Mouse (Mus musculus) neural tube, embryonic 12.5 days (tissue): Measurements from ENCODE around the gene Klf13. TPM values are rescaled to one million over a fixed set of nuclear protein-coding genes. Genes with fewer than 3 reads are reported as not detected.
A peak's percentile ranks its signal among the peaks of the same experiment; 100 is the strongest.

Experiments used
- ATAC-seq: fragments of 200-750 bp; cut with Nextera tagmentation; 2 replicates; pipeline ENCODE4 v1.8.0; 2017; ENCODE audit warnings: low read depth, mild to moderate bottlenecking, moderate TSS enrichment, moderate library complexity; ENCODE audit not compliant: low FRiP score
- H3K27ac ChIP-seq: fragments of 300-500 bp; sonication (generic); 2 replicates; pipeline ENCODE4 v1.5.1; 2016
- H3K27me3 ChIP-seq: fragments of 300-500 bp; sonication (generic); replicated peaks from 2 replicates; pipeline ENCODE4 v1.6.1; 2016; ENCODE audit warnings: mild to moderate bottlenecking
- H3K36me3 ChIP-seq: fragments of 300-500 bp; sonication (generic); 2 replicates; pipeline ENCODE4 v1.6.1; 2016; ENCODE audit warnings: mild to moderate bottlenecking
- H3K4me1 ChIP-seq: fragments of 300-500 bp; sonication (generic); 2 replicates; pipeline ENCODE4 v1.6.1; 2016
- H3K4me2 ChIP-seq: fragments of 300-500 bp; sonication (generic); replicated peaks from 2 replicates; pipeline ENCODE4 v1.6.1; 2016; ENCODE audit warnings: mild to moderate bottlenecking
- H3K4me3 ChIP-seq: fragments of 300-500 bp; sonication (generic); 2 replicates; pipeline ENCODE4 v1.5.1; 2016
- H3K9ac ChIP-seq: fragments of 300-500 bp; sonication (generic); 2 replicates; pipeline ENCODE4 v1.6.1; 2016; ENCODE audit warnings: mild to moderate bottlenecking
- H3K9me3 ChIP-seq: fragments of 300-500 bp; sonication (generic); 2 replicates; pipeline ENCODE4 v1.6.1; 2016; ENCODE audit warnings: mild to moderate bottlenecking
- WGBS: fragments of 180-500 bp; shearing (Covaris S2); methylation state at CpG from one replicate; pipeline ENCODE4 v1.1.7; 2016; 5-methylcytosine and 5-hydroxymethylcytosine counted together
- polyA plus RNA-seq: library from polyadenylated mRNA; unstranded; fragments of >200 nt; fragmentation: Nextera tagmentation; extraction: Ambion mirVana; gene quantifications from 2 replicates; pipeline ENCODE4 v1.2.1, GENCODE M21; 2016

The Klf13 gene
- polyA plus RNA-seq, result 34.0 and 34.5 TPM in 2 replicates

DNA sequence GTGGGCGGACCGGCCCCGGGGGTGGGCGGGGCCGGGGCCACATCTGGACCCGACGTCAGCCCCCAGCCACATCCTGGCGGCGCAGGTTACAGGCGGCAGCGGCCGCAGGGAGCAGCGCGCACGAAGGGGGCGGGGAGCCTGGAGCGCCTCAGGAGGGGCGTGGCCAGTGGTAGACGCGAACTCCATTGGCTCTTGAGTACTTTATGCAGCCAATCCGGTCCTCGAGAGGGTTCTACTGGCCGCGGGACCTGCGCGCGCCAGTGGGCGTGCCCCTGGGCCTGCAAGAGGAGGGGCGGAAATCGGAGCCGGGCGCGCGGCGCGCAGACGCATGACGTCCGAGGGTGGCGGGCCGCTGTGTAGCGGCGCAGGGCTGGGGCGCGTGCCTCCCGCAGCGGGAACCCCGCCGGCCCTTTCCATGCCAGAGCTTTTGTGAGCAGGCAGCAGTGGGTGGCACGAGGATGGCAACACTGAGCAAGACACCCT, at the start of gene Klf13:
TSS of gene Klf13 (minus strand) at position 2 of the 483 bp plus-strand sequence.
- under 1% methylated on average over 50 of the region's 50 CpGs for whole genome bisulfite sequencing
- H3K36me3 ChIP-seq, result no peaks in the 10 kb centered on the region
- H3K4me3 ChIP-seq, result peak within 1 kb of the TSS; percentile 94
- peaks cover 29% of the 10 kb centered on the region for H3K4me1 ChIP-seq
- H3K4me2 ChIP-seq, result peak within 1 kb of the TSS; percentile 89
- H3K9me3 ChIP-seq, result no peaks in the 10 kb centered on the region
- peak; percentile 93 for ATAC-seq
- no peaks in the 10 kb centered on the region for H3K27me3 ChIP-seq
- H3K27ac ChIP-seq, result peak within 1 kb of the TSS; percentile 94
- H3K9ac ChIP-seq, result peak within 1 kb of the TSS; percentile 97

DNA sequence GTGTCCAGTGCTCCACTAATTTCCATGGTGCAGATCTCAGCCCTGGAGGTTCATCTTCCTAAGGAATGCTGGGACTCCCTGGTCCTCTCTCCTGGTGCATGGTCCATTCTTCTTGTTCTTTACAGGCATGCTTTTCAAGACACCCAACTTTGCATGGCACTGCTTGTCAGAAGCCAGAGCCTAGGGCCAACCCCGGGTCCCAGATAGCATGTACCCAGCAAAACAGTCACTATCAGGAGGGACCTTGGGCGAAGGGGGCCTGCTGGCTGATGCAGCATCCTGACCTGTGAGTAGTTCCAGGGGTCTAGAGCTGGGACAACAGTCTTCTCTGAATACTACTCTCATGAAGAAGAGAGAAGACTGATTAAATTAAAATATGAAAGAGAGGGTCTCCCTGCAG, 49.7 kb upstream of the Klf13 start:
- Histone ChIP-seq H3K4me2 (no peak overlapping the region), H3K9me3 (no peaks in the 10 kb centered on the region), H3K9ac (no peak overlapping the region), H3K27ac (no peak overlapping the region), H3K4me3 (no peak overlapping the region), H3K27me3 (no peaks in the 10 kb centered on the region), H3K4me1 (peaks cover 12% of the 10 kb centered on the region), H3K36me3 (no peaks in the 10 kb centered on the region)
- ATAC-seq, result no peak
- WGBS, result 89% methylated on average over 2 of the region's 2 CpGs

DNA sequence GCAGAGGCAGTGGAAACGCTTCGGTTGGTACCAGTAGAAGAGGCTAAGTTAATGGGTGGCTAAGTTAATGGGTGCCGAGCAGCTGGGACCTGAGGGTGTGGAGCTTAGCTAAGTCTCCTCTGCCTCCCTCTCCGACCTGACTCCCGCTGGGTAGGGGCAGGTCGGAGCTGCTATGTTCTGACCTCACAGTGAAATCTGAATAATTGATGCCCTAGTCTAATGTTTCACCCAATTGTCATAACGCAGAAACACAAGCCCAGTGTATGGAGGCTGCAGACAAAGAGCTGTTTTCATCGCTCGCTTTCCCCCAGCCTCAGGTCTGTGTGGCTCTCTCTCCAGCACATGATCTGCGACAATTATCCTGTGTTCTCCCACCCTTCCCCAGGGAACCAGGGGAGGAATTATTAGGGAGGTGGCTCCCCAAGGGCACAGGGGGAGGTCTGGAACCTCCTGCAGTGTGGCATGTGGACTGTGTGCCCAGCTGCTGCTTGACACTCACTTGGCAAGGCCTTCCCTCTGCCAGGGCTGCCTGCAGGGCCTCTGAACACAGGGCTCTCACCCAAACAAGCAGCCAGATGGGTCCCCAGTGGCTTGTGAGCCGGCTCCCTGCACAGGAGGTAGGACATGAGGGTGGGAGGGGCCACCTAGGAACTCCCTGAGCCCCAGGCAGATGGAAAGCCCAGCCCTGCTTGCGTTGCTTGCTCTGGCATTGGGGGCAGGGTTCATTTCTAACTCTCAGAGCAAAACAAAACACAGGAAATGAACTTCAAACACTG, 47.9 kb upstream of the Klf13 start:
- Histone ChIP-seq H3K4me3 (no peak overlapping the region), H3K9ac (0 out of 2 replicates have a peak overlapping the region, but pooled peaks have one; percentile 17), H3K4me1 (peaks cover 12% of the 10 kb centered on the region), H3K9me3 (no peaks in the 10 kb centered on the region), H3K27ac (peak overlapping the region; percentile 68), H3K4me2 (peak overlapping the region; percentile 22), H3K27me3 (no peaks in the 10 kb centered on the region), H3K36me3 (no peaks in the 10 kb centered on the region)
- peak; percentile 84 for ATAC-seq
- 31% methylated on average over 12 of the region's 12 CpGs for WGBS

DNA sequence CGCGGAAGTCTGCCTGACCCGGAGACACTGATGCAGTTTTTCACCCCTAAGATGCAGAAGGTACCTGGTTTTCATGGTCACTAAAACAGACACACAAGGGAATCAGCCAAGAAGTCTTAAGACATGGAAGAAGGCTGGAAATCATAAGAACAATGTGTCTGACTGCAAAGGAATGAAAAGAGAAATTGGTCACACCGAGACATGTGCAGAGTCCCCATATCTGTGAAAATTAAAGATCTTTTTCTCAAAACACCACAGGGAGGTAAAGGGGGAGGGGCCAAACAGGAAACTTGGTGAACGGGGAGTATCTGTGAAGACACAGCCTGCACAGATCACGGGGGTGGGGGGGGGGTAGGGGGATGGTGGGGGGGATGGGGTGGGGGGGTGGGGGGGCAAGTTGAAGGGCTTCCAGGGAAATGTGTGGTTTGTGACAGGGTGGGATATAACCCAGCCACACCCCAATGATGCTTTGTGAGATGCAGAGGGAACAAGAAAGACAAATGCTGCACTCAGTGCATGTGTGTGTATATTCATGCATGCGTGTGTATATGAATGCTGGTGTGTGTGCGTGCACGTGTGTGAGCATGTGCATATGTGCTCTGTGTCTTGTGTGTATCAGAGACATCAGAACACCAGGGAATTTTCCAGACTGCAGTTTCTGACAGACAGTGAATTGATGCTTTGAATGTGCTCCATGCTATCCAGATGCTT, 47.1 kb upstream of the Klf13 start:
- ATAC-seq, result no peak; the same call in 1 of the 2 replicates
- WGBS, result 68% methylated on average over 9 of the region's 9 CpGs
- H3K9ac ChIP-seq, result no peak overlapping the region

DNA sequence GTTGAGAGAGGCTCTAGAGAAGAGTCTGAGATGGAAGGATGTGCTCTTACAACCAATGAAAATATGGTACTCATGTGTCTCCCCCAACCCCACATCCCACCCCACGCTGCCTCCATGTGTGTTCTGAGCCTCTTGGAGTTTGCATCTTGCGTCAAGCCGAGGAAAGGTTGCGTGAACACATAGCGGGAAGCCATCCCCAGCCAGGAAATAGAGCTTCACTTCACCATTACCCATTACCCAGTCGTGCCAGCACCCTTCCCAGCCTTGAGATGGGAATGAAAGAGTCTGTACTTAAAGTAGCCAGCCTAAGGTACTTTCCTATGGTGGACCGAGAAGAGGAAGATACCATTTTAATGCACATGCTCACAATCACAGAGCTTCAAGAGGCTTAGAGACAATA, 46.6 kb upstream of the Klf13 start:
- H3K27ac ChIP-seq, result no peak overlapping the region
- no peaks in the 10 kb centered on the region for H3K36me3 ChIP-seq
- no peaks in the 10 kb centered on the region for H3K27me3 ChIP-seq
- peaks cover 12% of the 10 kb centered on the region for H3K4me1 ChIP-seq
- 88% methylated on average over 7 of the region's 7 CpGs for WGBS
- H3K4me3 ChIP-seq, result no peak overlapping the region
- no peak overlapping the region for H3K9ac ChIP-seq
- no peaks in the 10 kb centered on the region for H3K9me3 ChIP-seq
- no peak for ATAC-seq
- H3K4me2 ChIP-seq, result no peak overlapping the region

More for the DNA sequence above, 47.1 kb upstream of the Klf13 start:
- Histone ChIP-seq H3K4me3 (no peak overlapping the region), H3K9me3 (no peaks in the 10 kb centered on the region), H3K36me3 (no peaks in the 10 kb centered on the region), H3K4me1 (peaks cover 12% of the 10 kb centered on the region), H3K27ac (0 out of 2 replicates have a peak overlapping the region, but pooled peaks have one; percentile 68), H3K4me2 (0 out of 2 replicates have a peak overlapping the region, but pooled peaks have one; percentile 22), H3K27me3 (no peaks in the 10 kb centered on the region)

DNA sequence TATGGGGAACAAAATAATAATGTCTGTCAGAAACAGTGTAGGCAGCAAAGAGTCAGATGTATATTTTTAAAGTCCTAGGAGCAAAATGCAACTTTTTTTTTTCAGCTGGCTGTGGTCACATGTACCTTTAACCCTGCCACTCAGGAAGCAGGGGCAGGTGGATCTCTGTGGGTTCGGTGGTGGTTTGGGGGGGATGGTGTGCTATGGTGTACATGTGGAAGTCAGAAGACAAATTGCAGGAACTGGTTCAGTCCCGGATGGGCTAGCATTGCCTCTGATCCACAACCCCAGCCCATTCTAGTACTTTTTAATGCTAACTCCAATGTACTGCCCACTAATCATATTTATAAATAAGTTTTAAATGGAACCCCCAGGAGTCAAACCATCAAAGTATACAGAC, 45.6 kb upstream of the Klf13 start:
- no peak overlapping the region for H3K27ac ChIP-seq
- H3K9me3 ChIP-seq, result no peaks in the 10 kb centered on the region
- H3K9ac ChIP-seq, result no peak overlapping the region
- peaks cover 12% of the 10 kb centered on the region for H3K4me1 ChIP-seq
- no peak overlapping the region for H3K4me2 ChIP-seq
- H3K4me3 ChIP-seq, result no peak overlapping the region
- H3K27me3 ChIP-seq, result no peaks in the 10 kb centered on the region
- no peaks in the 10 kb centered on the region for H3K36me3 ChIP-seq
- no peak for ATAC-seq
- WGBS, result 85% methylated on average over 2 of the region's 2 CpGs

DNA sequence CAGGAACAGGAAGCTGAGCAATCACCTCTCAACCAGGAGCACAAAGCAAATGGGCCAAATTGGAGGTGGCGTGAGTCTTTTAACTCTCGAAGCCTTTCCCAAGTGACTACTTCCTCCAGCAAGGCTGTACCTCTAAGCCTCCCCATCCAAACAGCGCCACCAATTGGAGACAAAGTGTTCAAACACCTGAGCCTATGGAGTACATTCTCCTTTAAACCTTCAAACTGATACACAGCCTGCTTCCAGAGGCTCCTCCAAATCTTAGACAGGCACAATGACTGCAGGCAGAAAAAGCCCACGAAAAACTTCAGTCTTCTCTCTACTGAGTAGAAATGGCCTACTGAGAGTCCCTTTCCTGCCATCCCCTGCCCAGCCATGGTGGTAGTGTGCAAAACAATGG, 38.9 kb upstream of the Klf13 start:
- Histone ChIP-seq H3K9ac (no peak overlapping the region), H3K9me3 (0 out of 2 replicates have a peak, but pooled peaks cover 5% of the 10 kb centered on the region), H3K4me2 (no peak overlapping the region), H3K4me3 (no peak overlapping the region), H3K36me3 (no peaks in the 10 kb centered on the region), H3K4me1 (no peaks in the 10 kb centered on the region), H3K27ac (no peak overlapping the region), H3K27me3 (no peaks in the 10 kb centered on the region)
- 92% methylated on average over 4 of the region's 4 CpGs for WGBS
- ATAC-seq, result no peak

DNA sequence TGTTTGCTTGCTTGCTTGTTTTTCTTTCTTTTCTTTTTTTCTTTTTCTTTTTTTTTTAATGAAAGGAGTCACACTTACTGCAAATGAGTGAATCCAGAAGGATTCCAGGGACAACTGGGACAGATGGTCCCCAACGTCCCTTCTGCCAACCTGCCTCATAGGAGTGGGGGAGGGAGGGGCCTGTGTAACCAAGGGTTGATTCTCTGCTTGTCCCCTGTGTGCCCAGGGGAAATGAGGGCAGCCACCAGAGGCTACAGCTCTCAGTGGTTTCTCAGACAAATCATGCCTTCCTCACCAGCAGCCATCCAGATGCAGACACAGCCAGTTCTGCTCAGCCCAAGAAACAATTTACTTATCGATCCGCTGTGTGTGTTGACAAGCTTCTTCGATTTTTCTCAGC, 32.3 kb upstream of the Klf13 start:
- H3K4me2 ChIP-seq, result no peak overlapping the region
- H3K4me3 ChIP-seq, result no peak overlapping the region
- peak; percentile 60; the same call in 1 of the 2 replicates for ATAC-seq
- H3K36me3 ChIP-seq, result no peaks in the 10 kb centered on the region
- 64% methylated on average over 4 of the region's 4 CpGs for WGBS
- no peaks in the 10 kb centered on the region for H3K27me3 ChIP-seq
- no peak overlapping the region for H3K9ac ChIP-seq
- no peak overlapping the region for H3K27ac ChIP-seq
- no peaks in the 10 kb centered on the region for H3K9me3 ChIP-seq
- H3K4me1 ChIP-seq, result peaks cover 3% of the 10 kb centered on the region

DNA sequence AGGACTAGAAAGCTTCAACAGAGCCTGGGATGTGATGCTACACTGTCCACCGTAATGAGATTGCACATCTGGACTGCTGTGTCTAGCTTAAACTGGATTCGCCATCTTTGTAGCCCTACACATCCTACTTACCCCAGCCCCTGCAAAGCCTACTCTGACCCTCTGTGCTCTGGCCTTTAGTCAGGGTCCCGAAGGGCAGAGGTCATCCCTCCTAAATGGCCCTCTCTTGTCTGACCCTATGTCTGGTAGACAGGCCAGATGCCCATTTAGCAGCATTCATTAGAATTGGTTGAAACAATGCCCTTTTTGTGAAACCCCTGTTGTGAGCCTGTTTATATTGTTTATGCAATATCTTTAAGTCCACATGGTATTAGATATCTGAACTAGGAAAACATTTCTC, 31.2 kb upstream of the Klf13 start:
- no peak overlapping the region for H3K27ac ChIP-seq

DNA sequence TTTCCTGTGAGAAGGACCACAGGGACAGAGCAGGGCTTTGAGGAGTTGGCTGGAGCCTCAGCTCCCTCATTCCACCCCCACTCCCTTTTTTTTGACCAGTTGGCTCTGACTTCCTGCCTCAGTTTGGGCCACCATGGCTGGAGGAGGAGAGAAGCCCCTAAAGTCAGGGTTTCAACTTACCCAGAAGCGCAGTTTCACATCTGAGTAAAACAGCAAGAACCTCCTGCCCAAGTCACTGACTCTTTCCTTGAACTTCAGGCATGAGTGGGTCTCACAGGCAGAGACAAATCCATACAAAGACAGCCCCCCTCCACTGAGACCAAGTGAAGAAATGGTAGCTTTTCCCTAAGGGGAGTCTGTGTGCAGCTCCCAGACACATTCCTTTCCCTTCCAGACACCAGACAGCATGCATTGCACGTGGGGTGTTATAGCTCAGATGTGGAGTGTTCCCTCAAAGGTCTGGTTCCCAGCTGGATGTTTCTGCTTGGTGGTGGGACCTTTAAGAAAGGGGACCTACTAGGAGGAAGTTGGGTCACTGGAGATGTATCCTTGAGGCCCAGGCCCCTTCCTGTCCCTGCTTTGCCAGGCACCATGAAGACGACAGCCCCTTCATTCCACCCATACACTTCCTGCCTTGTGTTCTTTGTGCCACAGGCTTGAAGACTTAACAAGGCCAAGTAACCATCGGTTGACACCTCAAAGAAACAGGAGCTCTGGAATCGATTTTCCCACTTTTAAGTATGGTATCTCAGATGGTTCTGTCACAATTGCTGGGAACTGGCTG, 27.1 kb upstream of the Klf13 start:
- H3K4me1 ChIP-seq, result peaks cover 8% of the 10 kb centered on the region; the same call in 1 of the 2 replicates
- no peaks in the 10 kb centered on the region for H3K36me3 ChIP-seq
- no peaks in the 10 kb centered on the region for H3K27me3 ChIP-seq
- no peaks in the 10 kb centered on the region for H3K9me3 ChIP-seq
- H3K27ac ChIP-seq, result no peak overlapping the region
- no peak overlapping the region for H3K4me2 ChIP-seq
- ATAC-seq, result no peak
- no peak overlapping the region for H3K4me3 ChIP-seq
- 79% methylated on average over 5 of the region's 5 CpGs for WGBS
- H3K9ac ChIP-seq, result no peak overlapping the region

More for the DNA sequence above, 31.2 kb upstream of the Klf13 start:
- ATAC-seq, result no peak
- H3K36me3 ChIP-seq, result no peaks in the 10 kb centered on the region
- no peaks in the 10 kb centered on the region for H3K9me3 ChIP-seq
- H3K27me3 ChIP-seq, result no peaks in the 10 kb centered on the region
- no peak overlapping the region for H3K4me2 ChIP-seq
- H3K9ac ChIP-seq, result no peak overlapping the region
- H3K4me3 ChIP-seq, result no peak overlapping the region
- H3K4me1 ChIP-seq, result peaks cover 9% of the 10 kb centered on the region
- 50% methylated on average over 3 of the region's 3 CpGs for WGBS

DNA sequence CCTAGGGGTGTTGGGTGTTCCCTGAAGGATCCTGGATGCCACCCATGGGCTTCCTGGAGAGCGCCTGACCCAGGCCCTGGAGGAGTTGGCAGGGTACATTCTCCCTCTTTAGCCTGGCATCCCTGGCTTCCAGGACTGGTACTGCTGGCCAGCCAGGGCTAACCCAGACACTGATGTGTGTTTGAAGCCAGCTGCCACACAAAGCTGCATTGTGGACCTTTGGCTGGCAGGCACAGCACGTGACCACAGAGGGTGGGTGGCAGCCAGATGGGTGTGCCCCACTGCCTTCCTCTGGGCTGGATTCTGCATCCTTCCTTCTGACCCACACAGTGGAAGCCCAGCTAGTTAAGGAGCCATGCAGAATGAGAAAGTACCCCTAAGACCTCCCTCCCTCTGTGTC, 26.4 kb upstream of the Klf13 start:
- Histone ChIP-seq H3K27me3 (no peaks in the 10 kb centered on the region), H3K4me3 (no peak overlapping the region), H3K36me3 (no peaks in the 10 kb centered on the region), H3K27ac (no peak overlapping the region; the same call in 1 of the 2 replicates), H3K9me3 (no peaks in the 10 kb centered on the region), H3K4me1 (peaks cover 8% of the 10 kb centered on the region; the same call in 1 of the 2 replicates), H3K9ac (no peak overlapping the region), H3K4me2 (no peak overlapping the region)
- ATAC-seq, result peak; percentile 66
- WGBS, result 78% methylated on average over 2 of the region's 2 CpGs

DNA sequence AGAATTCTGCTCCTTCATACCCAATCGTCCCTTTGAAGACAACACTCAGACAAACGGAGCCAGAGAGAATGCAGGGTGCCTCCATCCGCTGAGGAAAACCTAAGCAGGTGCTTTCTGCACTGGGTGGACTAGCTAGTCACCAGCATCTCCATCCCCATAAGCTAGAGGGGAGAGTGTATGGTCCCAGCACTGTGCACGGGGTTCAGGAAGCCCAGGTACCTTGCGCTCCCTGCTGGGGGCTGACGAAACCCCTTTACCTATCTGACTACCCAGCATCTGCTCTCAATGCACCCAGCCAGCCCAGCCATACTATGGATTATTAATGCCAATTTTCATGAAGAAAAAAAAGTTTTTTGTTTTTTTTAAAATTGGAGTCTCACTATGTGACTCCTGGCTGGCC, 25.4 kb upstream of the Klf13 start:
- H3K9ac ChIP-seq, result no peak overlapping the region
- ATAC-seq, result no peak
- H3K4me1 ChIP-seq, result peaks cover 8% of the 10 kb centered on the region; the same call in 1 of the 2 replicates
- H3K4me3 ChIP-seq, result no peak overlapping the region
- H3K27ac ChIP-seq, result no peak overlapping the region
- no peaks in the 10 kb centered on the region for H3K9me3 ChIP-seq
- H3K27me3 ChIP-seq, result no peaks in the 10 kb centered on the region
- no peak overlapping the region for H3K4me2 ChIP-seq
- no peaks in the 10 kb centered on the region for H3K36me3 ChIP-seq
- WGBS, result 80% methylated on average over 6 of the region's 6 CpGs
